Mouse (Mus musculus): ENCODE data around the gene Lhx2. TPM values are rescaled to one million over a fixed set of nuclear protein-coding genes. Genes with fewer than 3 reads are reported as not detected.

Gene Lhx2
- polyA plus RNA-seq, 1 experiment from 2014 or later = 224 TPM

DNA sequence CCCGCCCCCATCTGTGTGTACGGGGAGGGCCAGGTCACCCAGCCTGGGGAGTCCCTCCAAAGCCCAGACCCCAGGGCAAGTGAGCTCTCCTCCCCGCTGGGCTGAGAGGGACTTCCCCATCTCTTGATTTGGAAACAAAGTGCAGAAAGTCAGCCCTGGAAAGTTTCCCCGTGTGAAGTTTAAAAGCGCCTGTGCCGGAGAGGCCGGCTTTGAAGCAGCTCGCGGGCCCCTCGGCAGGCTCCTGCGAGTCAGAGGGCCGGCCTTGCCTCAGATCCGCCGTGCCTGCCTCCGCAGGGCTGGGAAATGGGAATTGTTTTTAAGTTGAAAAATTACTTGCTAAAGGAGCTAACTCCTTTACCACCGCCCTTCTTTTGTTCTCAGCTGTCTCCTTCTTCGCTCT, 2.5 kb upstream of the Lhx2 start:
- Histone ChIP-seq H3K4me1 (peaks cover 49% of the 10 kb centered on the region), H3K9me3 (no peaks in the 10 kb centered on the region), H3K4me3 (replicated peaks) (peak overlapping the region; percentile 23), H3K27me3 (peaks cover 74% of the 10 kb centered on the region), H3K27ac (0 out of 2 replicates have a peak overlapping the region, but pooled peaks have one; percentile 46), H3K4me2 (peak overlapping the region; percentile 77), H3K36me3 (replicated peaks) (no peaks in the 10 kb centered on the region), H3K9ac (peak overlapping the region; percentile 36; the same call in 1 of the 2 replicates)
- WGBS = 3% methylated on average over 17 of the region's 17 CpGs
- no peak for ATAC-seq (ENCODE audit: low FRiP score)

DNA sequence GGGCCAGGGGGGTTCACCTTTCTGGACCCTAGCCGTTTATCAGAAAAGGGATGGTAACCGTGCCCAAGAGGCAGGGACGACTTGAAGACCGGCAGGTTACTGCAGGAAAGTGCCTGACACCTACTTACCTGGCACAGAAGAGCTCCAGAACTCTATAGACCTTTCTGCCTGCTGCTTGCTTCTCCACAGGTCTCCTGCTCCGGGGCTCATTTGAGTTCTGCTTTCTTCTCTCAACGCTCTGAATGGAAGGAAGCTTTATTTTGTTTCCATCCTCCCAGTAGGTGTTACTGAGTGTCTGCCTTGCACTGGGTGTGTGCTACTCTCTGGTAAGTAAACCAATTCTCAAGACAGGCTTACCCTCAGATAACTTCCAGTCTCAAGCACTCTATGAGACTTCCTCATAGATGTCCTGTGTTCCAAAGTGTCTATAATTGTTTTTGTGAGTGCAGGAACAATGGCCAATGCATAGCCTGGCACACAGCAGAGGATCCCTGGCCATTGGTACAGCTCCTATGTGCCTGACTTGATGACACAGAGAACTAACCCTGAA, 1.9 kb upstream of the Lhx2 start:
- H3K4me3 ChIP-seq (replicated peaks) = 0 out of 2 replicates have a peak overlapping the region, but pooled peaks have one; percentile 23
- H3K4me1 ChIP-seq = peaks cover 49% of the 10 kb centered on the region
- peak overlapping the region; percentile 77 for H3K4me2 ChIP-seq
- H3K9me3 ChIP-seq = no peaks in the 10 kb centered on the region
- WGBS = 11% methylated on average over 6 of the region's 6 CpGs
- 0 out of 2 replicates have a peak overlapping the region, but pooled peaks have one; percentile 31 for H3K27ac ChIP-seq
- no peak for ATAC-seq (ENCODE audit: low FRiP score)
- H3K36me3 ChIP-seq (replicated peaks) = no peaks in the 10 kb centered on the region
- peaks cover 74% of the 10 kb centered on the region for H3K27me3 ChIP-seq
- H3K9ac ChIP-seq = peak overlapping the region; percentile 36; the same call in 1 of the 2 replicates

DNA sequence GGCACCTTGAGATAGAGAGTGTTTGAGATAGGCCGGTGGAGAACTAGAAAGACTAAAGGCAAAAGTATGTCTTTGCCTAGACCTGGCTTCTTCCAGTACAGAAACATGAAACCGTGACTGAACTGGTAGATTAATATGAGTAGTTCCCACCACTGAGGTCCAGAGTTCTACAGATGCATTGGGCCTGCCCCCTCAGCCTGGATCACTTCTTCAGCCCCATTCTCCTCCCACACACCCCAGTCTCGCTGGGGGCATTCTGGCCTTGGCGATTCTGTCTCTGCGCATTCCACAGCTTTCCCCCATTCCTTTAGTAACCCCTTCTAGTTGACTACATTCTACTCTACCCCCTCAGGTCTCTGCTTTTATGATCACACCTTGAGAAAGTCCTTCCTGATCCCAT, 1.4 kb upstream of the Lhx2 start:
- H3K4me3 ChIP-seq (replicated peaks) = no peak overlapping the region
- no peak for ATAC-seq (ENCODE audit: low FRiP score)
- no peaks in the 10 kb centered on the region for H3K9me3 ChIP-seq
- H3K27ac ChIP-seq = peak overlapping the region; percentile 97; the same call in 1 of the 2 replicates
- peaks cover 77% of the 10 kb centered on the region for H3K27me3 ChIP-seq
- peaks cover 49% of the 10 kb centered on the region for H3K4me1 ChIP-seq
- H3K9ac ChIP-seq = peak overlapping the region; percentile 38; the same call in 1 of the 2 replicates
- WGBS = 32% methylated on average over 5 of the region's 5 CpGs
- H3K36me3 ChIP-seq (replicated peaks) = no peaks in the 10 kb centered on the region
- H3K4me2 ChIP-seq = peak overlapping the region; percentile 77

DNA sequence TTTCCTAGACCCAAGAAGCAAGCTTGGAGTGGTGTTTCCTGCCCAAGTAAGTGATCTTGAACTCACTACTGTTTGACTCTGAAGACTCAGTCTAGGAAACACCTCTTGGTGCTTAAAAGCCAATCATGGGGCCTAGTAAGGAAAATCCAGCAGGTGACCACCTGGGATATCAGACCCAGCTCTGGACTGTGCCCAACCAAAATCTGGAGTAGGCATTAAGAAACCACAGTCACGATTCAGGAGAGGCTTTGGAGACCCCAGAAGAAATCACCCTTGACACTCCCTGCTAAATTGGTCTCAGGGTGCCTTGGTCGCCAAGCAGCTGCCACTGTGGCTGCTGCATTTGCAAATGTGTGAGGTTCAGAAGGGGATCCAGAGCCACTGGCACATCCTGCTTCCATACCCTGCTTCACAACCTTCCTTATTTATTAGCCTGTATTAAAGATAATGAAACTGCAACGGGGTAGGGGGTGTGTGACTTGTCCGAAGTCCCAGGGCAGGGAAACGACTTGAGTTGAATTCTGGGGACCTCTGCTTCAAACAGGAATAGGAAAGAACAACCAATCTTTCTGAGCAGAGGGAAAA, 641 bp upstream of the Lhx2 start:
- Histone ChIP-seq H3K4me1 (peaks cover 46% of the 10 kb centered on the region), H3K27me3 (peaks cover 73% of the 10 kb centered on the region), H3K4me2 (peak overlapping the region; percentile 77), H3K27ac (peak overlapping the region; percentile 97), H3K4me3 (replicated peaks) (peak overlapping the region; percentile 63), H3K36me3 (replicated peaks) (no peaks in the 10 kb centered on the region), H3K9me3 (no peaks in the 10 kb centered on the region), H3K9ac (peak overlapping the region; percentile 99)
- 3% methylated on average over 5 of the region's 5 CpGs for WGBS
- ATAC-seq (ENCODE audit: low FRiP score) = no peak

DNA sequence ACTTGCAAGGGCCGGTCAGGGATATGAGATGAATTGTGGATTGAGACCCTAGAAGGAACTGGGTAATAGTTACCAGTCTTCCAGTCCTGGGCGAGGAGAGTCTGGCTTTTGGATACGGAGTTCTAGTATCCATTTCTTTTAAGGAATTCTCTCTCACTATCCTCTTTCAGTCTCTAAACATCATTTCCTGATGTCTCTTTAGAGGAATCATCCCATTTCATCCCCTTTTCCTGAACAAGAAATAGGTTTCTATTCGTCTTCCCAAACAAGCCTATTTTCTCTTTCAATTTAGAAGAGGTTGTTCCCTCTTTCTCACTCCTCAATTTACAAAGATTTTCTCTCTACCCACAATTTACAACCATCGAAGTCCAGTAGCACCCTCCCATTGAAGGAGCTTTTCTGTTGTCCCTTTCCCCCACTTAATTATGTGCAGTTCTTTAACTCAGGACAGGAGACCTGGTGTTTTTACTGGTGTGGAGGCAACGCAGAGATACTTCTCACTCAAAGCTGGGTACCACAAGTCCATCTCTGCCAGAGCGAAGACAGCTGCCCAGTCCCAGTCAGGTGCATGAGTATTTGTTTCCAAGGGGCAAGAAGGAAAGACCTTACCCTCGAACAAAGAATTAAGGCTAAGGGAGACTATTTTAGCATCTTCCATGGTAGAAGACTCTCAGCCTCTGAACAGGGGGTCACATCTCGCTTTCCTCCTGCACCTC, 987 bp downstream of the Lhx2 start:
- Histone ChIP-seq H3K9ac (peak overlapping the region; percentile 99), H3K4me3 (replicated peaks) (peak overlapping the region; percentile 63), H3K36me3 (replicated peaks) (no peaks in the 10 kb centered on the region), H3K9me3 (no peaks in the 10 kb centered on the region), H3K27ac (peak overlapping the region; percentile 97), H3K27me3 (peaks cover 78% of the 10 kb centered on the region), H3K4me2 (peak overlapping the region; percentile 77), H3K4me1 (peaks cover 48% of the 10 kb centered on the region)
- no peak for ATAC-seq (ENCODE audit: low FRiP score)
- under 1% methylated on average over 9 of the region's 9 CpGs for WGBS

DNA sequence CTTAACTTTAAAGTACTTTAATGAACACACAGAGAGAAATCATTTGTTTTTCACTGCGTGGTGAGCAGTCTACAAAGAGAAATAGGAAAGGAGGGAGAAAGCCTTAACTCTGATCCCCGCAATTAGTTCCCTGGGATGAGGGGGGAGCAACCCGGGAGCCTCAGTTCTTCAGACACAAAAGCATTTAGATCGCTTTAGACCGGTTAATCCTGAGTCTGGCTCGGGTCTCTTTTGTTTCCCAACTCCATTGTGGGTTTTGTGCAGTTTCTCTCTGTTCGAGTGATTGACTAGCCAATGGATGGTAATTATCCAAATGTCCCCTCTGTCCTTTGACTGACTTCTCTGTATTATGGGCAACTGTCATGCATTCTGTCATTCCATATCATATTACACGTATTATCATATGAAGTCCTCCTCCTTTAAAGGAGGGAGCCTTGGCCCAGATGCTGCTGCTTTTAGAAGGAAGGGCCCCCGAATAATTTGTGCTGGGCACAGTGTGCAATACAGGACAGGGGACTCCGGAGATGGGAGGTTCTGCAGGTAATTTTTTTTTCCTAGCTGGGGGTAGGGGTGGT, 1.6 kb downstream of the Lhx2 start:
- Histone ChIP-seq H3K4me3 (replicated peaks) (peak overlapping the region; percentile 63), H3K4me2 (peak overlapping the region; percentile 77), H3K9ac (peak overlapping the region; percentile 99), H3K9me3 (no peaks in the 10 kb centered on the region), H3K4me1 (peaks cover 49% of the 10 kb centered on the region), H3K27ac (peak overlapping the region; percentile 97), H3K27me3 (peaks cover 75% of the 10 kb centered on the region), H3K36me3 (replicated peaks) (no peaks in the 10 kb centered on the region)
- ATAC-seq (ENCODE audit: low FRiP score) = peak; percentile 53; the same call in 1 of the 2 replicates
- 2% methylated on average over 10 of the region's 10 CpGs for WGBS

DNA sequence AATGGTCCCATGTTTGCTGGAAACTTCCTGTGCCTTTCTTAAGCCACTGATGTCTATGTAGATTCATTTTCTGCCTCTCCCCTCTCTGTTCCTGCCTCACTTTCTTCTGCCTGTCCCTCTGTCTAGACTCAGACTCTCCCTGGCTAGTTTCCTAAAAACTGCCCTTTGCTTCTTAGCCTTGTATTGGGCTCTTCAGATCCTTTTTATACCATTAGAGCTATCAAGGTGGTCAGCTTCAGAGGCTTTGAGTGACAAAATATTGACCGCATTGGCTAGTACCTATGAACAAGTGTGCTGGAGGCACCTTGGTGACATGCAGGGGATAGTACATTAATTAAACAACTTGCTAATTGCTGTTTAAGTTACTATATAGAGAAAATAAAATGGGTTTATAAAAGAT, 4.5 kb downstream of the Lhx2 start:
- peaks cover 61% of the 10 kb centered on the region for H3K27me3 ChIP-seq
- no peaks in the 10 kb centered on the region for H3K9me3 ChIP-seq
- no peaks in the 10 kb centered on the region for H3K36me3 ChIP-seq (replicated peaks)
- peak overlapping the region; percentile 99 for H3K9ac ChIP-seq
- peak overlapping the region; percentile 30 for H3K4me3 ChIP-seq (replicated peaks)
- peaks cover 58% of the 10 kb centered on the region for H3K4me1 ChIP-seq
- 24% methylated on average over 1 of the region's 1 CpGs for WGBS
- peak overlapping the region; percentile 86 for H3K27ac ChIP-seq
- ATAC-seq (ENCODE audit: low FRiP score) = no peak
- H3K4me2 ChIP-seq = peak overlapping the region; percentile 77

DNA sequence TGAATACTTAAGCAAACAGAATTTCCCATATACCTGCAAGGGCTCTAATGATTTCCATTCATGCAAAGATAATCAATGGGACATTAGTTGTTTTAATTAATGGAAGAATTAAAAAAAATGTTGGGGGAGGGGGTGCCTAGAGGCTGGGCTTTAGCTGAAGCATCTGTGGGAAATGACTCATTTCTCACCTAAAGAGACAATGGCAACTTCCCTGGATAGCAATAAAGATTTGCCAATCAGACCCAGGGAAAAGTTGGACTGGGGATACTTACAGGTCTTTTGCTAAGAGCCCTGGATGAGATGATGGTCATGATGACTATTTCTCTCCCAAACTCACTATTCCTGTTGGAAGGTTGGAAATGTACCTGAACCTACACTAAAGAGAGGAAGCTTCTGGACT, 5.6 kb downstream of the Lhx2 start:
- Histone ChIP-seq H3K9me3 (no peaks in the 10 kb centered on the region), H3K4me1 (peaks cover 59% of the 10 kb centered on the region), H3K27ac (peak overlapping the region; percentile 74), H3K4me2 (peak overlapping the region; percentile 77), H3K9ac (peak overlapping the region; percentile 99; the same call in 1 of the 2 replicates), H3K36me3 (replicated peaks) (no peaks in the 10 kb centered on the region), H3K4me3 (replicated peaks) (peak overlapping the region; percentile 24), H3K27me3 (peaks cover 63% of the 10 kb centered on the region)
- no peak for ATAC-seq (ENCODE audit: low FRiP score)

DNA sequence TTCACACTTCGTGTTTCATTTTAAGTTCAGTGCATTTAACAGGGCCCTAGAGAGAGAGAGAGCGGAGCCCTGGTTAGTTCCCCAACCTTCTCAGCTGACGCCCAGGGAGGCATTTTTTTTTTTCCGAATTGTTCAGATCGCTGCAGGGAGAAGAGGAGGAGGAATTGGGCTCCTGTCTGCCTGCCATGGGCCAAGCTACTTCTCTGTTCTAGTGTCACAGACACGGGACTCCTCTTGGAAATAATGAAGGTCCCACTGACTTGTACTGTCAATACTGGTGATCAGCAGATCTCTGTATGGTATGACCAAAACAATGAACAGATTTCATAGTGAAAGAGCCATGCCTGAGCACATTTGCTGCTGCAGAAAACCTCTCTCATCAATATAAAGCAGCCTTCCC, 7.3 kb downstream of the Lhx2 start:
- peaks cover 60% of the 10 kb centered on the region for H3K27me3 ChIP-seq
- peak overlapping the region; percentile 99 for H3K9ac ChIP-seq

DNA sequence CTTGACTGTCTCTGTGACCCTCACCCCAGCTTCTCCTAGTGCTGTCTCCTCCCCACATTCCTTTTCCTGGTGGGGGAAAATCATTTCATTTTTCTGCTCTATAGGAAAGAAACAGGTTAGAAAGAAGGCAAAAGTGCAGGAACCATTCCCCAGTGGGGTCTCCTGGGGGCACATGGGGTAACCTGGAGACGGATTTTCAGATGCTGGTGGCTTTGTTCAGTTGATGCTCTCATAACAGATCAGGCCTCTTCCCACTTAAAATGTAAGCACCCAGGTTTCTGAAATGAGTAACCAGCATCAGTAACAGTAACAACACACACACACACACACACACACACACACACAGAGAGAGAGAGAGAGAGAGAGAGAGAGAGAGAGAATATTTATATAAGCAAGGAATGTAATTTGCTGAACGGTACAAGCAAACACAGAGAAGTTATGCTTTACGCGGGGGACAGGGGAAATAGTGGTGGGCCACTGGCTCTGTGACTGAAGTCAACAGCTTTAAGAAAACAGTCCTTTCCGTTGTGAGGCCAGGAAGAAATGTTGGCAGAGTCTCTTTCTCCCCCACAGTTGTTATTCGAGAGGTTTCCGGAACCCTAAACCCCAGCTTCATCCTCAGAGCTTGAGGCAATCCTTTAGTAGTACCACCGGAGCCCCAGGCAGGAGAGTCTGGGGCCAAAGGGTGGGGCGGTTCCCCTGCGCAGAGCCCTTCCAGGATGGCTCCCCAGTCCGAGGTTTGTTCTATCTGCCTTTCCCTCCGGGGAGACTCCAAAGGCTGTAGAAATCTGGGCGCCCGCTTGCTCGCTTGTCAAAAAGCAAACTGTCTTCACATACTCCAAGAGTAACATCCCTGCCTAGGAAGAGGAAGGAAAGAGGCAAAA, 8.0 kb downstream of the Lhx2 start:
- Histone ChIP-seq H3K27ac (peak overlapping the region; percentile 96), H3K9me3 (no peaks in the 10 kb centered on the region), H3K36me3 (replicated peaks) (no peaks in the 10 kb centered on the region), H3K4me2 (peak overlapping the region; percentile 77), H3K9ac (peak overlapping the region; percentile 99), H3K4me1 (peaks cover 66% of the 10 kb centered on the region), H3K27me3 (peaks cover 59% of the 10 kb centered on the region), H3K4me3 (replicated peaks) (peak overlapping the region; percentile 91)
- WGBS = 5% methylated on average over 15 of the region's 15 CpGs
- no peak for ATAC-seq (ENCODE audit: low FRiP score)

More for the DNA sequence above, 7.3 kb downstream of the Lhx2 start:
- no peak for ATAC-seq (ENCODE audit: low FRiP score)
- Histone ChIP-seq H3K4me2 (peak overlapping the region; percentile 77), H3K9me3 (no peaks in the 10 kb centered on the region), H3K4me3 (replicated peaks) (peak overlapping the region; percentile 91), H3K4me1 (peaks cover 60% of the 10 kb centered on the region), H3K27ac (peak overlapping the region; percentile 96), H3K36me3 (replicated peaks) (no peaks in the 10 kb centered on the region)
- 5% methylated on average over 6 of the region's 6 CpGs for WGBS

DNA sequence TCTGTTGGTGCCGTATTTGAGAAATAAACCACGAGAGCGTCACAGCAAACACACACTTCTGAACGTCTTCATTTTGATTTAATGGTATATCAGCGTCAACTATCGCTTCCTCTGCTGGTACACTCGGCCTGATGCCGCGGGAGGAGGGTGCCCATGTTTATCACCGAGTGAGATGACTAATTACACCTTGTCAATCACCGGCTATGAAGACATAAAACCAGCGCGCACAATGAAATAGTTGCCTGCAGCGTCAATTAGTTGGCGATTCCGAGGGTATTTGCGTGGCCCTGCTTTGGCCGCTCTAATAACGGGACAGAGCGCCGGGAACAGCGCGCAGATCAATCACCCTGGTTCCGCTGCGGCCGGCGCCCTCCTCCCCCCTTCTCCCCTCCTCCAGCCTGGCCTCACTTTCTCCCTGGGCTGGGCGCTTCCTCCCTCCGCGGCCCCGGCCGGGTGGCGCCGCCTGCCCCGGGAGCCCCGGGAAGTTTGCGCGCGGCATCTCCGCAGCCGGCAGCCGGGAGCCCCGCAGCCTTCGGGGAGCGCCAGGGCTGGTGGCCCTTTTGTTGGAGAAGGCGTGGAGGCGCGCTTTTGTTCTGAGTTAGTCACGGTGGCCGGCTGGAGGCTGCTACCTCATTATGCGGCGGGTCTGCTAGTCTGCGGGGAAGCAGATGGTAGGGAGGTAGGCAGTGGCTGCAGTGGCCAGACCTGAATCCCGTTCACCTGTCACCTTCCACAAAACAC, 8.9 kb downstream of the Lhx2 start:
- no peaks in the 10 kb centered on the region for H3K9me3 ChIP-seq
- peak; percentile 50 for ATAC-seq (ENCODE audit: low FRiP score)
- H3K4me3 ChIP-seq (replicated peaks) = peak overlapping the region; percentile 91
- peaks cover 66% of the 10 kb centered on the region for H3K4me1 ChIP-seq
- no peaks in the 10 kb centered on the region for H3K36me3 ChIP-seq (replicated peaks)
- peaks cover 63% of the 10 kb centered on the region for H3K27me3 ChIP-seq
- peak overlapping the region; percentile 77 for H3K4me2 ChIP-seq
- H3K27ac ChIP-seq = peak overlapping the region; percentile 96
- H3K9ac ChIP-seq = peak overlapping the region; percentile 99
- under 1% methylated on average over 54 of the region's 54 CpGs for WGBS

All from forebrain, embryonic 12.5 days (tissue).